Mouse (Mus musculus) MEL (cell line): Measurements from ENCODE around the gene Ufl1. TPM values are rescaled to one million over a fixed set of nuclear protein-coding genes. Genes with fewer than 3 reads are reported as not detected.

Source experiments
- DNase-seq: peaks from one replicate; pipeline ENCODE4 v3.0.0; 2011; ENCODE audit warnings: low read depth, low spot score
- H3K27ac ChIP-seq: 2 replicates; pipeline ENCODE4 v1.5.1; 2012; ENCODE audit warnings: low read depth, mild to moderate bottlenecking, control low read depth, low read length, moderate library complexity; ENCODE audit not compliant: control insufficient read depth
- H3K27me3 ChIP-seq, 2 experiments: fragments of 150-350 bp in 1 of 2; sonication (generic) in 1 of 2; 2 replicates each; pipeline ENCODE4 v1.6.1; 2012; ENCODE audit warnings: low read length in 2 of 2, mild to moderate bottlenecking in 2 of 2, improper control_type of control experiment in 1 of 2, moderate library complexity in 1 of 2; ENCODE audit not compliant: insufficient read depth in 2 of 2, control insufficient read depth in 1 of 2
- H3K36me3 ChIP-seq, 2 experiments: 2 replicates each; pipeline ENCODE4 v1.6.1; 2012 to 2014; ENCODE audit warnings: low read length in 2 of 2, improper control_type of control experiment in 1 of 2, inconsistent platforms in 1 of 2, mild to moderate bottlenecking in 1 of 2; ENCODE audit not compliant: insufficient read depth in 2 of 2, control insufficient read depth in 1 of 2
- H3K4me1 ChIP-seq, 2 experiments: fragments of 150-350 bp in 1 of 2; sonication (generic) in 1 of 2; 2 replicates each; pipeline ENCODE4 v1.6.1; 2012; ENCODE audit warnings: low read length in 2 of 2, improper control_type of control experiment in 1 of 2, mild to moderate bottlenecking in 1 of 2; ENCODE audit not compliant: insufficient read depth in 2 of 2, control insufficient read depth in 1 of 2
- H3K4me3 ChIP-seq, 2 experiments: fragments of 150-350 bp in 1 of 2; sonication (generic) in 1 of 2; 2 replicates each; pipeline ENCODE4 v1.5.1; 2012; ENCODE audit warnings: low read depth in 2 of 2, low read length in 2 of 2, mild to moderate bottlenecking in 2 of 2, moderate library complexity in 2 of 2, control low read depth in 1 of 2, improper control_type of control experiment in 1 of 2; ENCODE audit not compliant: control insufficient read depth in 1 of 2, insufficient read depth in 1 of 2
- H3K79me2 ChIP-seq: 2 replicates; pipeline ENCODE4 v1.6.1; 2012; ENCODE audit warnings: mild to moderate bottlenecking, low read length, moderate library complexity; ENCODE audit not compliant: control insufficient read depth, poor library complexity, insufficient read depth
- H3K9ac ChIP-seq: 2 replicates; pipeline ENCODE4 v1.6.1; 2012; ENCODE audit warnings: low read depth, mild to moderate bottlenecking, control low read depth, low read length, moderate library complexity; ENCODE audit not compliant: control insufficient read depth, poor library complexity, severe bottlenecking
- H3K9me3 ChIP-seq: fragments of 150-350 bp; sonication (generic); replicated peaks from 2 replicates; pipeline ENCODE4 v1.6.1; 2012; ENCODE audit warnings: mild to moderate bottlenecking, low read length, improper control_type of control experiment, moderate library complexity; ENCODE audit not compliant: insufficient read depth
- BHLHE40 ChIP-seq: IDR thresholded peaks from 2 replicates; pipeline ENCODE4 v1.6.1; 2012; ENCODE audit warnings: low read depth, mild to moderate bottlenecking, inconsistent platforms, low read length, improper control_type of control experiment, borderline replicate concordance
- CHD1 ChIP-seq: IDR thresholded peaks from 2 replicates; pipeline ENCODE4 v1.6.1; 2012; ENCODE audit warnings: low read depth, mild to moderate bottlenecking, inconsistent platforms, low read length, improper control_type of control experiment
- CHD2 ChIP-seq: IDR thresholded peaks from 2 replicates; pipeline ENCODE4 v1.6.1; 2011; ENCODE audit warnings: low read length, improper control_type of control experiment
- CTCF ChIP-seq, 3 experiments: IDR thresholded peaks in 2 of 3; conservative IDR thresholded peaks in 1 of 3; 2 replicates each; pipeline ENCODE4 v1.5.1; 2011 to 2012; ENCODE audit warnings: low read length in 3 of 3, low read depth in 2 of 3, mild to moderate bottlenecking in 2 of 3, improper control_type of control experiment in 1 of 3, inconsistent platforms in 1 of 3, mixed read lengths in 1 of 3, moderate library complexity in 1 of 3; ENCODE audit not compliant: control insufficient read depth in 1 of 3, insufficient read depth in 1 of 3, poor library complexity in 1 of 3, severe bottlenecking in 1 of 3
- E2F4 ChIP-seq: IDR thresholded peaks from 2 replicates; pipeline ENCODE4 v1.6.1; 2011; ENCODE audit warnings: low read depth, low read length, improper control_type of control experiment, borderline replicate concordance
- ELF1 ChIP-seq: IDR thresholded peaks from 2 replicates; pipeline ENCODE4 v1.6.1; 2014; ENCODE audit warnings: low read depth, mild to moderate bottlenecking, inconsistent platforms, low read length, improper control_type of control experiment, moderate library complexity
- EP300 ChIP-seq, 2 experiments: IDR thresholded peaks; 2 replicates each; pipeline ENCODE4 v1.6.1; 2011; ENCODE audit warnings: improper control_type of control experiment in 2 of 2, low read length in 2 of 2, low read depth in 1 of 2, mild to moderate bottlenecking in 1 of 2
- ETS1 ChIP-seq: IDR thresholded peaks from 2 replicates; pipeline ENCODE4 v1.6.1; 2012; ENCODE audit warnings: low read depth, mild to moderate bottlenecking, inconsistent platforms, low read length, improper control_type of control experiment, moderate library complexity
- GABPA ChIP-seq: IDR thresholded peaks from 2 replicates; pipeline ENCODE4 v1.6.1; 2012; ENCODE audit warnings: low read depth, mild to moderate bottlenecking, inconsistent platforms, low read length, improper control_type of control experiment, moderate library complexity
- GATA1 ChIP-seq: IDR thresholded peaks from 2 replicates; pipeline ENCODE4 v1.6.1; 2011; ENCODE audit warnings: low read depth, low read length, improper control_type of control experiment
- HCFC1 ChIP-seq: IDR thresholded peaks from 2 replicates; pipeline ENCODE4 v1.6.1; 2012; ENCODE audit warnings: low read depth, mild to moderate bottlenecking, inconsistent platforms, low read length, improper control_type of control experiment, moderate library complexity
- JUND ChIP-seq: IDR thresholded peaks from 2 replicates; pipeline ENCODE4 v1.6.1; 2011; ENCODE audit warnings: low read depth, mild to moderate bottlenecking, improper control_type of control experiment, low read length
- KAT2A ChIP-seq: conservative IDR thresholded peaks from 2 replicates; pipeline ENCODE4 v1.6.1; 2012; ENCODE audit warnings: low read depth, low read length, improper control_type of control experiment, inconsistent platforms
- MAFK ChIP-seq: IDR thresholded peaks from 2 replicates; pipeline ENCODE4 v1.6.1; 2011; ENCODE audit warnings: low read depth, mild to moderate bottlenecking, low read length, improper control_type of control experiment, borderline replicate concordance
- MAX ChIP-seq: IDR thresholded peaks from 2 replicates; pipeline ENCODE4 v1.6.1; 2011; ENCODE audit warnings: low read length, improper control_type of control experiment
- MAZ ChIP-seq: IDR thresholded peaks from 2 replicates; pipeline ENCODE4 v1.6.1; 2012; ENCODE audit warnings: low read depth, mild to moderate bottlenecking, inconsistent platforms, low read length, improper control_type of control experiment
- MEF2A ChIP-seq: IDR thresholded peaks from 2 replicates; pipeline ENCODE4 v1.6.1; 2014; ENCODE audit warnings: low read depth, mild to moderate bottlenecking, inconsistent platforms, low read length, improper control_type of control experiment; ENCODE audit not compliant: poor library complexity, insufficient replicate concordance, severe bottlenecking; ENCODE audit errors: extremely low read depth
- MXI1 ChIP-seq: IDR thresholded peaks from 2 replicates; pipeline ENCODE4 v1.6.1; 2011; ENCODE audit warnings: mild to moderate bottlenecking, low read depth, low read length, improper control_type of control experiment
- MYB ChIP-seq: IDR thresholded peaks from 2 replicates; pipeline ENCODE4 v1.6.1; 2011; ENCODE audit warnings: mild to moderate bottlenecking, low read depth, low read length, improper control_type of control experiment
- MYC ChIP-seq: IDR thresholded peaks from 2 replicates; pipeline ENCODE4 v1.6.1; 2011; ENCODE audit warnings: low read depth, mild to moderate bottlenecking, low read length, improper control_type of control experiment, moderate library complexity
- NELFE ChIP-seq: IDR thresholded peaks from 2 replicates; pipeline ENCODE4 v1.6.1; 2011; ENCODE audit warnings: low read depth, low read length, improper control_type of control experiment
- NRF1 ChIP-seq: IDR thresholded peaks from 2 replicates; pipeline ENCODE4 v1.6.1; 2014; ENCODE audit warnings: low read depth, mild to moderate bottlenecking, inconsistent platforms, low read length, improper control_type of control experiment, moderate library complexity; ENCODE audit not compliant: poor library complexity, insufficient read depth, severe bottlenecking
- POLR2A ChIP-seq, 2 experiments: IDR thresholded peaks; 2 replicates each; pipeline ENCODE4 v1.6.1; 2011 to 2012; ENCODE audit warnings: low read length in 2 of 2, mild to moderate bottlenecking in 2 of 2, control low read depth in 1 of 2, improper control_type of control experiment in 1 of 2, low read depth in 1 of 2, moderate library complexity in 1 of 2; ENCODE audit not compliant: control insufficient read depth in 1 of 2, insufficient read depth in 1 of 2, poor library complexity in 1 of 2
- POLR2AphosphoS2 ChIP-seq: IDR thresholded peaks from 2 replicates; pipeline ENCODE4 v1.6.1; 2011; ENCODE audit warnings: low read length, improper control_type of control experiment
- POLR2AphosphoS5 ChIP-seq: IDR thresholded peaks from 2 replicates; pipeline ENCODE4 v1.6.1; 2012; ENCODE audit warnings: low read depth, borderline replicate concordance, mild to moderate bottlenecking, inconsistent platforms, low read length, moderate library complexity, mixed read lengths
- RAD21 ChIP-seq: IDR thresholded peaks from 2 replicates; pipeline ENCODE4 v1.6.1; 2011; ENCODE audit warnings: mild to moderate bottlenecking, low read depth, low read length, improper control_type of control experiment
- RCOR1 ChIP-seq: IDR thresholded peaks from 2 replicates; pipeline ENCODE4 v1.6.1; 2012; ENCODE audit warnings: low read depth, mild to moderate bottlenecking, inconsistent platforms, low read length, improper control_type of control experiment
- SIN3A ChIP-seq: IDR thresholded peaks from 2 replicates; pipeline ENCODE4 v1.6.1; 2012; ENCODE audit warnings: low read length, improper control_type of control experiment, inconsistent platforms
- SMC3 ChIP-seq: IDR thresholded peaks from 2 replicates; pipeline ENCODE4 v1.6.1; 2011; ENCODE audit warnings: low read depth, low read length, improper control_type of control experiment
- TAL1 ChIP-seq: IDR thresholded peaks from 2 replicates; pipeline ENCODE4 v1.6.1; 2012; ENCODE audit warnings: mild to moderate bottlenecking, inconsistent platforms, low read length, moderate library complexity, mixed read lengths
- TBP ChIP-seq: IDR thresholded peaks from 2 replicates; pipeline ENCODE4 v1.8.0; 2011; ENCODE audit warnings: low read depth, low read length, improper control_type of control experiment
- UBTF ChIP-seq: IDR thresholded peaks from 2 replicates; pipeline ENCODE4 v1.6.1; 2012; ENCODE audit warnings: low read depth, mild to moderate bottlenecking, inconsistent platforms, low read length, improper control_type of control experiment, moderate library complexity, borderline replicate concordance; ENCODE audit not compliant: insufficient read depth
- USF1 ChIP-seq: IDR thresholded peaks from 2 replicates; pipeline ENCODE4 v1.6.1; 2014; ENCODE audit warnings: low read depth, mild to moderate bottlenecking, inconsistent platforms, low read length, improper control_type of control experiment, moderate library complexity
- USF2 ChIP-seq, 2 experiments: IDR thresholded peaks; 2 replicates each; pipeline ENCODE4 v1.6.1; 2011 to 2012; ENCODE audit warnings: improper control_type of control experiment in 2 of 2, low read length in 2 of 2, borderline replicate concordance in 1 of 2, inconsistent platforms in 1 of 2, low read depth in 1 of 2, mild to moderate bottlenecking in 1 of 2; ENCODE audit not compliant: insufficient read depth in 1 of 2
- ZC3H11A ChIP-seq: IDR thresholded peaks from 2 replicates; pipeline ENCODE4 v1.6.1; 2012; ENCODE audit warnings: low read depth, mild to moderate bottlenecking, inconsistent platforms, low read length, improper control_type of control experiment
- ZKSCAN1 ChIP-seq: IDR thresholded peaks from 2 replicates; pipeline ENCODE4 v1.6.1; 2012; ENCODE audit warnings: low read depth, mild to moderate bottlenecking, inconsistent platforms, low read length, improper control_type of control experiment, moderate library complexity
- ZMIZ1 ChIP-seq: IDR thresholded peaks from 2 replicates; pipeline ENCODE4 v1.6.1; 2012; ENCODE audit warnings: low read depth, mild to moderate bottlenecking, inconsistent platforms, low read length, improper control_type of control experiment, moderate library complexity
- ZNF384 ChIP-seq: IDR thresholded peaks from 2 replicates; pipeline ENCODE4 v1.6.1; 2012; ENCODE audit warnings: low read depth, mild to moderate bottlenecking, inconsistent platforms, low read length, improper control_type of control experiment
- polyA plus RNA-seq, 2 experiments: library from polyadenylated mRNA; stranded (reverse) in 1 of 2; unstranded in 1 of 2; fragments of >175 nt in 1 of 2; fragments of >200 nt in 1 of 2; gene quantifications; 2 replicates each; pipeline versions ENCODE4 v1.2.1 to v1.2.4; 2012; ENCODE audit warnings: low replicate concordance in 2 of 2, low read depth in 1 of 2; ENCODE audit not compliant: insufficient read length in 2 of 2, insufficient read depth in 1 of 2, missing spikeins in 1 of 2
- total RNA-seq: library from RNA; depleted of rRNA; stranded (reverse); fragments of 300-350 nt; gene quantifications from 2 replicates; pipeline ENCODE4 v1.2.3, GENCODE M21; 2012

Ufl1 gene
- total and polyA plus RNA-seq, 3 experiments: 17.3 to 344 (median 24.7) TPM

DNA sequence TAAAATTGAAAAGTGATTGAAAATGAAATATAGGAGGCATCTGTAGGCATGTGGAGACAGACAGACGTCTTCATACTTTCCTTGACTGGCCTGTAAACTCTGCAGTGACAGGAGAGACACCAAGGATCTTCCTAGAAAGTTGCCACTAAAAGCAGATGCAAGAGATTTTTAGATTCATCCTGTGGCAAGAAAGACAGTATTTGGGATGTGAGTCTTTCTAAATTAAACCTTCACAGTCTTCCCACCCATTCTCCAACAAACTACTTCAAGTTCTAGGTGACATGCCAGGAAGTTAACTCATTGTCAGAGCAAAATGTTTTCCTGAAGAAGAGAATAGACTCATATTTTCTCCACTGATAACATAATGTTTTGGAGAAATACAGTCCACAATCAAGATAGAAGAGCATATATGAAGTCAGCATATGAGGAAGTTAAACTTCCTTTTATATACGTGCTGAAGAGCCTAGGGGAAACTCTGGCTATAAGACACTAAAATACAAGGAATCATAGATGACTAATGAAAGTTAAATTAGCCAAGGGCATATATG, 41.1 kb upstream of the Ufl1 start:
- H3K9me3 ChIP-seq: no peaks in the 10 kb centered on the region
- H3K79me2 ChIP-seq: no peaks in the 10 kb centered on the region
- peaks cover 10 to 12% of the 10 kb centered on the region in 2 experiments for H3K4me1 ChIP-seq
- no peaks in the 10 kb centered on the region for H3K27me3 ChIP-seq
- peak; percentile 59 for DNase-seq
- peaks cover 0 to 18% of the 10 kb centered on the region in 2 experiments; a peak in 2 of 4 replicates for H3K36me3 ChIP-seq
- peak overlapping the region; percentile 81 for H3K27ac ChIP-seq
- no peak overlapping the region for H3K4me3 ChIP-seq
- H3K9ac ChIP-seq: no peak overlapping the region
- TF ChIP-seq POLR2A (IDR thresholded peaks at IDR 0.05; ENCODE audit: control insufficient read depth in 1 of 2, insufficient read depth in 1 of 2, low read depth in 1 of 2, low read length in 2 of 2, poor library complexity in 1 of 2): no peak
- TF ChIP-seq MAX: no peak
- TF ChIP-seq ELF1: no peak
- no peak for TF ChIP-seq MEF2A
- peak; percentile 91 for TF ChIP-seq GATA1
- no peak for TF ChIP-seq BHLHE40
- TF ChIP-seq CTCF (IDR thresholded peaks at IDR 0.05 in 2 of 3, conservative IDR thresholded peaks at IDR 0.05 in 1 of 3; ENCODE audit: control insufficient read depth in 1 of 3, insufficient read depth in 1 of 3, low read depth in 2 of 3, low read length in 3 of 3, poor library complexity in 1 of 3, severe bottlenecking in 1 of 3): no peak
- no peak for TF ChIP-seq ZKSCAN1
- TF ChIP-seq POLR2AphosphoS2: no peak
- no peak for TF ChIP-seq RAD21
- no peak for TF ChIP-seq UBTF
- TF ChIP-seq POLR2AphosphoS5: no peak
- TF ChIP-seq MXI1: no peak; the same call in 1 of the 2 replicates
- no peak for TF ChIP-seq CHD2
- no peak for TF ChIP-seq TAL1
- no peak for TF ChIP-seq USF2 (IDR thresholded peaks at IDR 0.05; ENCODE audit: borderline replicate concordance in 1 of 2, insufficient read depth in 1 of 2, low read depth in 1 of 2, low read length in 2 of 2)
- no peak for TF ChIP-seq MAFK
- TF ChIP-seq JUND: no peak
- TF ChIP-seq USF1: no peak
- TF ChIP-seq E2F4: no peak
- TF ChIP-seq ZNF384: no peak
- TF ChIP-seq EP300 (IDR thresholded peaks at IDR 0.05; ENCODE audit: low read depth in 1 of 2, low read length in 2 of 2): peak; percentile 76 to 89
- no peak for TF ChIP-seq TBP
- TF ChIP-seq CHD1: no peak
- peak; percentile 45; the same call in 1 of the 2 replicates for TF ChIP-seq RCOR1
- no peak for TF ChIP-seq HCFC1
- TF ChIP-seq ZMIZ1: no peak
- no peak for TF ChIP-seq GABPA
- peak; percentile 72 for TF ChIP-seq ETS1
- no peak for TF ChIP-seq SMC3
- peak; percentile 5; the same call in 1 of the 2 replicates for TF ChIP-seq SIN3A
- TF ChIP-seq MYC: 0 out of 2 replicates have a peak, but pooled peaks have one; percentile 54
- TF ChIP-seq NELFE: no peak
- no peak for TF ChIP-seq ZC3H11A
- no peak for TF ChIP-seq NRF1
- no peak for TF ChIP-seq KAT2A
- TF ChIP-seq MYB: no peak
- TF ChIP-seq MAZ: no peak
